Mouse (Mus musculus): ENCODE measurements around the gene Slc5a4a. TPM values are rescaled to one million over a fixed set of nuclear protein-coding genes. Genes with fewer than 3 reads are reported as not detected.

Gene Slc5a4a
- polyA plus RNA-seq, 1 experiment, result not detected

- no peaks in the 10 kb centered on the region for H3K27me3 ChIP-seq (ENCODE audit: control insufficient read depth, insufficient read depth, insufficient read length)
These were observed 71.0 kb downstream of the Slc5a4a start for GRCm38 (mm10) chr10:76218240-76218639.

GRCm38 (mm10) chr10:76225944-76226343, 78.7 kb downstream of the Slc5a4a start:
- peaks cover 9% of the 10 kb centered on the region for H3K79me2 ChIP-seq (ENCODE audit: control insufficient read depth, insufficient read depth)
- peaks cover 11% of the 10 kb centered on the region for H3K36me3 ChIP-seq (ENCODE audit: control insufficient read depth, insufficient read depth)
- TF ChIP-seq MAX (IDR thresholded peaks at IDR 0.05), result no peak
- TF ChIP-seq CEBPB (IDR thresholded peaks at IDR 0.05; ENCODE audit: low read depth), result no peak
- TF ChIP-seq USF1 (IDR thresholded peaks at IDR 0.05; ENCODE audit: low read depth), result no peak
- no peak for TF ChIP-seq MYOG (IDR thresholded peaks at IDR 0.05; ENCODE audit: control insufficient read depth, extremely low read depth, insufficient read length)
- no peak for TF ChIP-seq MYOD1 (IDR thresholded peaks at IDR 0.05; ENCODE audit: control insufficient read depth, insufficient read length, low read depth)
- TF ChIP-seq CTCF (IDR thresholded peaks at IDR 0.05; ENCODE audit: control insufficient read depth, insufficient read depth, insufficient read length), result no peak
- TF ChIP-seq FOSL1 (IDR thresholded peaks at IDR 0.05; ENCODE audit: insufficient read depth, low read length, poor library complexity, severe bottlenecking), result no peak
- H3K79me3 ChIP-seq (ENCODE audit: low read depth), result no peaks in the 10 kb centered on the region
- no peak overlapping the region for H3ac ChIP-seq (ENCODE audit: control insufficient read depth, insufficient read length, low read depth)
- H3K27me3 ChIP-seq (ENCODE audit: control insufficient read depth, insufficient read depth, insufficient read length), result no peaks in the 10 kb centered on the region
- H3K4me3 ChIP-seq (ENCODE audit: insufficient read depth, poor library complexity, severe bottlenecking), result no peak overlapping the region

More at GRCm38 (mm10) chr10:76218240-76218639, 71.0 kb downstream of the Slc5a4a start:
- H3K36me3 ChIP-seq (ENCODE audit: control insufficient read depth, insufficient read depth), result peaks cover 46% of the 10 kb centered on the region
- no peak overlapping the region for H3ac ChIP-seq (ENCODE audit: control insufficient read depth, insufficient read length, low read depth)
- H3K4me3 ChIP-seq (ENCODE audit: insufficient read depth, poor library complexity, severe bottlenecking), result no peak overlapping the region
- TF ChIP-seq USF1 (IDR thresholded peaks at IDR 0.05; ENCODE audit: low read depth) (no peak), MAX (IDR thresholded peaks at IDR 0.05) (no peak), MYOG (IDR thresholded peaks at IDR 0.05; ENCODE audit: control insufficient read depth, extremely low read depth, insufficient read length) (no peak), CTCF (IDR thresholded peaks at IDR 0.05; ENCODE audit: control insufficient read depth, insufficient read depth, insufficient read length) (no peak), MYOD1 (IDR thresholded peaks at IDR 0.05; ENCODE audit: control insufficient read depth, insufficient read length, low read depth) (no peak)
- H3K79me2 ChIP-seq (ENCODE audit: control insufficient read depth, insufficient read depth), result no peaks in the 10 kb centered on the region
- H3K79me3 ChIP-seq (ENCODE audit: low read depth), result no peaks in the 10 kb centered on the region

GRCm38 (mm10) chr10:76229627-76230026, 82.4 kb downstream of the Slc5a4a start:
- Histone ChIP-seq H3K27me3 (ENCODE audit: control insufficient read depth, insufficient read depth, insufficient read length) (no peaks in the 10 kb centered on the region), H3K4me3 (ENCODE audit: insufficient read depth, poor library complexity, severe bottlenecking) (no peak overlapping the region), H3ac (ENCODE audit: control insufficient read depth, insufficient read length, low read depth) (no peak overlapping the region), H3K36me3 (ENCODE audit: control insufficient read depth, insufficient read depth) (peaks cover 5% of the 10 kb centered on the region), H3K79me2 (ENCODE audit: control insufficient read depth, insufficient read depth) (peaks cover 9% of the 10 kb centered on the region), H3K79me3 (ENCODE audit: low read depth) (peaks cover 2% of the 10 kb centered on the region)
- TF ChIP-seq CEBPB (IDR thresholded peaks at IDR 0.05; ENCODE audit: low read depth) (no peak), MYOD1 (IDR thresholded peaks at IDR 0.05; ENCODE audit: control insufficient read depth, insufficient read length, low read depth) (no peak), MAX (IDR thresholded peaks at IDR 0.05) (no peak), USF1 (IDR thresholded peaks at IDR 0.05; ENCODE audit: low read depth) (no peak), MYOG (IDR thresholded peaks at IDR 0.05; ENCODE audit: control insufficient read depth, extremely low read depth, insufficient read length) (no peak), FOSL1 (IDR thresholded peaks at IDR 0.05; ENCODE audit: insufficient read depth, low read length, poor library complexity, severe bottlenecking) (no peak), CTCF (IDR thresholded peaks at IDR 0.05; ENCODE audit: control insufficient read depth, insufficient read depth, insufficient read length) (no peak)

GRCm38 (mm10) chr10:76237341-76238225, 90.3 kb downstream of the Slc5a4a start, which contains the start of gene Prmt2:
Prmt2 (minus strand) TSS chr10:76237865.
- Histone ChIP-seq H3K36me3 (ENCODE audit: control insufficient read depth, insufficient read depth) (peaks cover 21% of the 10 kb centered on the region), H3K79me3 (ENCODE audit: low read depth) (peaks cover 4% of the 10 kb centered on the region), H3K27me3 (ENCODE audit: control insufficient read depth, insufficient read depth, insufficient read length) (no peaks in the 10 kb centered on the region), H3K4me3 (ENCODE audit: insufficient read depth, poor library complexity, severe bottlenecking) (peak within 1 kb of the TSS; percentile 92), H3K79me2 (ENCODE audit: control insufficient read depth, insufficient read depth) (peaks cover 27% of the 10 kb centered on the region), H3ac (ENCODE audit: control insufficient read depth, insufficient read length, low read depth) (peak within 1 kb of the TSS; percentile 45)
- TF ChIP-seq USF1 (IDR thresholded peaks at IDR 0.05; ENCODE audit: low read depth) (no peak), MYOG (IDR thresholded peaks at IDR 0.05; ENCODE audit: control insufficient read depth, extremely low read depth, insufficient read length) (no peak), MAX (IDR thresholded peaks at IDR 0.05) (no peak), CEBPB (IDR thresholded peaks at IDR 0.05; ENCODE audit: low read depth) (no peak), FOSL1 (IDR thresholded peaks at IDR 0.05; ENCODE audit: insufficient read depth, low read length, poor library complexity, severe bottlenecking) (no peak)

Small RNA genes within 50 kb of the gene (microRNA-seq; reads per million reads assigned to microRNA genes)
- not detected for gene Mir678 (ENCODE audit: borderline microRNAs expressed)

Other genes starting within 250 kb of the Slc5a4a start
- gene Smarcb1, start 225.8 kb upstream of the Slc5a4a start, polyA plus RNA-seq (2012; fragmentation: generic; extraction: Trizol), result 133 TPM
- 91.1 TPM for gene Chchd10, start 214.3 kb upstream of the Slc5a4a start, polyA plus RNA-seq (2012; fragmentation: generic; extraction: Trizol)
- 53.2 TPM for gene Mmp11, start 211.0 kb upstream of the Slc5a4a start, polyA plus RNA-seq (2012; fragmentation: generic; extraction: Trizol)
- 0.35 TPM for gene Gm867, start 206.8 kb upstream of the Slc5a4a start, polyA plus RNA-seq (2012; fragmentation: generic; extraction: Trizol)
- 0.13 TPM for gene Vpreb3, start 204.4 kb upstream of the Slc5a4a start, polyA plus RNA-seq (2012; fragmentation: generic; extraction: Trizol)
- not detected for gene Gm5134, start 192.9 kb upstream of the Slc5a4a start, polyA plus RNA-seq (2012; fragmentation: generic; extraction: Trizol)
- 6.7 TPM for gene Zfp280b, start 114.8 kb upstream of the Slc5a4a start, polyA plus RNA-seq (2012; fragmentation: generic; extraction: Trizol)
- not detected for gene Slc5a4b, start 36.5 kb upstream of the Slc5a4a start, polyA plus RNA-seq (2012; fragmentation: generic; extraction: Trizol)
- gene Prmt2, start 90.4 kb downstream of the Slc5a4a start, polyA plus RNA-seq (2012; fragmentation: generic; extraction: Trizol), result 50.2 TPM
- gene S100b, start 106.4 kb downstream of the Slc5a4a start, polyA plus RNA-seq (2012; fragmentation: generic; extraction: Trizol), result 0.13 TPM
- gene Dip2a, start 197.8 kb downstream of the Slc5a4a start, polyA plus RNA-seq (2012; fragmentation: generic; extraction: Trizol), result 26.0 TPM